Comparison of ENCODE assay signal across 8 mouse cellular contexts in the genomic region with DNA sequence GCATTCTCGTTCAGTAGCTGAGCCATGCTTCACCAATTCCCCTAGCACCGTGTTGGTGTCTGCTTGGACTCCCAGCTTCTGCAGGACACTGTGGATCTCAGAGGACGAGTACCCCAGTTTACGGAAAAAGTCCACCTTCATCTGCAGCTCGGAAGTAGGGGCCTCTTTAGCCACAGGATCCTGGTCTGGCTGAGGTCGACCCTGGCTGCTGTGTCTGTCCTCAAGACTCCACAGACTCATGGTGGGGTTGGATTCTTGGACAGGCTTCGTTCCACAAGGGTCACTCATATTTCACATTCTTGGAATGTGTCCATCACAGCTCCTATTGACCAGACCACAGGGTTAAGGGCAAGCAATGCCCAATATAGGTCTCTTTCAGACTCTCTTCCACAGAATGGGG. TPM values are rescaled to one million over a fixed set of nuclear protein-coding genes. Genes with fewer than 3 reads are reported as not detected.
DNase-seq lines count a peak whose midpoint lies in the region; ATAC-seq and TF ChIP-seq lines count a peak whose summit lies in the region.

No protein-coding gene starts in this region.

- peaks cover 23% of the 10 kb centered on the region for H3K4me1 ChIP-seq in kidney, embryonic 16.5 days (ENCODE audit: insufficient read depth, low read length)
- H3K4me1 ChIP-seq in cortical plate, adult 2 months (ENCODE audit: control insufficient read depth, insufficient read depth, low read length) = 0 out of 2 replicates have a peak, but pooled peaks cover 1% of the 10 kb centered on the region
- H3K4me1 ChIP-seq in hindbrain, embryonic 14.5 days (replicated peaks; ENCODE audit: control insufficient read depth, insufficient read depth, low read length) = peaks cover 8% of the 10 kb centered on the region; the same call in 1 of the 2 replicates
- peaks cover 16% of the 10 kb centered on the region; the same call in 1 of the 2 replicates for H3K4me1 ChIP-seq in midbrain, embryonic 14.5 days (ENCODE audit: control insufficient read depth, insufficient read depth, low read length)

- peak overlapping the region; percentile 76 for H3K4me3 ChIP-seq in kidney, embryonic 16.5 days (ENCODE audit: low read length)
- peak overlapping the region; percentile 58; the same call in 1 of the 2 replicates for H3K4me3 ChIP-seq in cortical plate, adult 2 months (ENCODE audit: insufficient read depth, low read length)
- peak overlapping the region; percentile 54; the same call in 1 of the 2 replicates for H3K4me3 ChIP-seq in hindbrain, embryonic 14.5 days (replicated peaks; ENCODE audit: low read length)
- peak overlapping the region; percentile 57 for H3K4me3 ChIP-seq in midbrain, embryonic 14.5 days (replicated peaks; ENCODE audit: low read depth, low read length)

- H3K27me3 ChIP-seq in kidney, embryonic 16.5 days (ENCODE audit: insufficient read depth, low read length) = no peaks in the 10 kb centered on the region; the same call in 1 of the 2 replicates
- H3K27me3 ChIP-seq in hindbrain, embryonic 14.5 days (ENCODE audit: control insufficient read depth, insufficient read depth, low read length) = peaks cover 26% of the 10 kb centered on the region
- H3K27me3 ChIP-seq in midbrain, embryonic 14.5 days (ENCODE audit: control insufficient read depth, insufficient read depth, low read length) = peaks cover 16% of the 10 kb centered on the region; the same call in 1 of the 2 replicates

- H3K9me3 ChIP-seq in kidney, embryonic 16.5 days (ENCODE audit: low read length) = no peaks in the 10 kb centered on the region
- H3K9me3 ChIP-seq in hindbrain, embryonic 14.5 days (ENCODE audit: control insufficient read depth, low read length) = no peaks in the 10 kb centered on the region
- H3K9me3 ChIP-seq in midbrain, embryonic 14.5 days (ENCODE audit: control insufficient read depth, low read length) = no peaks in the 10 kb centered on the region

- TF ChIP-seq POLR2A in cortical plate, adult 2 months (IDR thresholded peaks at IDR 0.05; ENCODE audit: extremely low read depth, insufficient read depth, low read length) = no peak

- no peak overlapping the region for H3K27ac ChIP-seq in kidney, embryonic 16.5 days (ENCODE audit: low read length)
- H3K27ac ChIP-seq in cortical plate, adult 2 months (ENCODE audit: insufficient read depth, low read length) = no peak overlapping the region
- H3K27ac ChIP-seq in hindbrain, embryonic 14.5 days = no peak overlapping the region
- H3K27ac ChIP-seq in midbrain, embryonic 14.5 days (replicated peaks; ENCODE audit: low read depth, low read length) = no peak overlapping the region

- no peak for TF ChIP-seq CTCF in cortical plate, adult 2 months (IDR thresholded peaks at IDR 0.05; ENCODE audit: extremely low read depth, insufficient read depth, low read length)

- H3K4me2 ChIP-seq in kidney, embryonic 16.5 days (replicated peaks; ENCODE audit: low read depth, low read length) = peak overlapping the region; percentile 96
- peak overlapping the region; percentile 86 for H3K4me2 ChIP-seq in hindbrain, embryonic 14.5 days (replicated peaks)
- peak overlapping the region; percentile 96 for H3K4me2 ChIP-seq in midbrain, embryonic 14.5 days (ENCODE audit: low read length)

- 77% methylated on average over 7 of the region's 7 CpGs for WGBS in kidney, embryonic 16.5 days
- WGBS in hindbrain, embryonic 14.5 days = 83% methylated on average over 7 of the region's 7 CpGs
- WGBS in midbrain, embryonic 14.5 days = 81% methylated on average over 7 of the region's 7 CpGs

- no peak for ATAC-seq in kidney, embryonic 16.5 days (ENCODE audit: low FRiP score, low TSS enrichment)
- ATAC-seq in hindbrain, embryonic 14.5 days (ENCODE audit: low FRiP score) = no peak
- no peak for ATAC-seq in midbrain, embryonic 14.5 days (ENCODE audit: low FRiP score, low TSS enrichment)

- H3K9ac ChIP-seq in kidney, embryonic 16.5 days (replicated peaks; ENCODE audit: low read length) = no peak overlapping the region
- no peak overlapping the region for H3K9ac ChIP-seq in hindbrain, embryonic 14.5 days
- H3K9ac ChIP-seq in midbrain, embryonic 14.5 days (replicated peaks; ENCODE audit: low read length) = no peak overlapping the region

- H3K36me3 ChIP-seq in kidney, embryonic 16.5 days (ENCODE audit: insufficient read depth, low read length) = no peaks in the 10 kb centered on the region
- H3K36me3 ChIP-seq in hindbrain, embryonic 14.5 days (replicated peaks; ENCODE audit: control insufficient read depth, insufficient read depth) = no peaks in the 10 kb centered on the region
- no peaks in the 10 kb centered on the region for H3K36me3 ChIP-seq in midbrain, embryonic 14.5 days (ENCODE audit: control insufficient read depth, insufficient read depth, low read length)

- no peak for DNase-seq in kidney, adult 11 months
- no peak for DNase-seq in hindbrain, embryonic 14.5 days (ENCODE audit: low spot score)
- no peak for DNase-seq in midbrain, embryonic 14.5 days
- no peak for DNase-seq in right cerebral cortex, postnatal 14 days
- DNase-seq in spleen, postnatal 10 days (ENCODE audit: low spot score in 2 of 2) = no peak
- DNase-seq in thymus, postnatal 25 days = no peak

RNA-seq across cellular contexts. Expression of gene Zc3h12a, which starts 0.9 kb away (rescaled TPM):
- 0.66 and 0.90 TPM in 2 replicates for polyA plus RNA-seq in kidney, embryonic 16.5 days (2015; fragmentation: Nextera tagmentation; extraction: Ambion mirVana)
- 1.4 and 1.5 TPM in 2 replicates for polyA plus RNA-seq in cortical plate, adult 2 months (2012; rRNA removed)
- polyA plus RNA-seq in hindbrain, embryonic 14.5 days (2014; fragmentation: Nextera tagmentation; extraction: Ambion mirVana) = 0.09 and 0.43 TPM in 2 replicates
- polyA plus RNA-seq in midbrain, embryonic 14.5 days (2014; fragmentation: Nextera tagmentation; extraction: Ambion mirVana) = 0.22 and 0.46 TPM in 2 replicates

RNA-seq across cellular contexts. Expression of gene Meaf6, which starts 41.8 kb away (rescaled TPM):
- 54.1 and 60.2 TPM in 2 replicates for polyA plus RNA-seq in kidney, embryonic 16.5 days (2015; fragmentation: Nextera tagmentation; extraction: Ambion mirVana)
- polyA plus RNA-seq in cortical plate, adult 2 months (2012; rRNA removed) = 101 and 104 TPM in 2 replicates
- 165 and 171 TPM in 2 replicates for polyA plus RNA-seq in hindbrain, embryonic 14.5 days (2014; fragmentation: Nextera tagmentation; extraction: Ambion mirVana)
- 171 and 183 TPM in 2 replicates for polyA plus RNA-seq in midbrain, embryonic 14.5 days (2014; fragmentation: Nextera tagmentation; extraction: Ambion mirVana)
